Mouse (Mus musculus) erythroblast, adult 5-6 weeks (primary cell): ENCODE data around the gene Mycbp. TPM values are rescaled to one million over a fixed set of nuclear protein-coding genes. Genes with fewer than 3 reads are reported as not detected.

Source experiments
- ATAC-seq: replicated peaks from 2 replicates; pipeline ENCODE4 v1.8.0; 2016; ENCODE audit warnings: moderate number of reproducible peaks, mild to moderate bottlenecking, moderate TSS enrichment, inconsistent platforms; ENCODE audit not compliant: poor library complexity, low FRiP score, severe bottlenecking
- total RNA-seq, 2 experiments: library from RNA; stranded (forward) in 1 of 2; stranded (reverse) in 1 of 2; fragments of 150-400 nt in 1 of 2; fragments of 200-764, 138-1000 nt in 1 of 2; gene quantifications; 2 replicates each; pipeline versions ENCODE4 v1.2.3 to v1.2.4; 2015 to 2017; ENCODE audit warnings: low replicate concordance in 2 of 2

Gene Mycbp
- total RNA-seq (2015; ENCODE audit: low replicate concordance), result 3.7 and 9.6 TPM in 2 replicates
- total RNA-seq (2017; ENCODE audit: low replicate concordance), result 1.4 and 11.9 TPM in 2 replicates

DNA sequence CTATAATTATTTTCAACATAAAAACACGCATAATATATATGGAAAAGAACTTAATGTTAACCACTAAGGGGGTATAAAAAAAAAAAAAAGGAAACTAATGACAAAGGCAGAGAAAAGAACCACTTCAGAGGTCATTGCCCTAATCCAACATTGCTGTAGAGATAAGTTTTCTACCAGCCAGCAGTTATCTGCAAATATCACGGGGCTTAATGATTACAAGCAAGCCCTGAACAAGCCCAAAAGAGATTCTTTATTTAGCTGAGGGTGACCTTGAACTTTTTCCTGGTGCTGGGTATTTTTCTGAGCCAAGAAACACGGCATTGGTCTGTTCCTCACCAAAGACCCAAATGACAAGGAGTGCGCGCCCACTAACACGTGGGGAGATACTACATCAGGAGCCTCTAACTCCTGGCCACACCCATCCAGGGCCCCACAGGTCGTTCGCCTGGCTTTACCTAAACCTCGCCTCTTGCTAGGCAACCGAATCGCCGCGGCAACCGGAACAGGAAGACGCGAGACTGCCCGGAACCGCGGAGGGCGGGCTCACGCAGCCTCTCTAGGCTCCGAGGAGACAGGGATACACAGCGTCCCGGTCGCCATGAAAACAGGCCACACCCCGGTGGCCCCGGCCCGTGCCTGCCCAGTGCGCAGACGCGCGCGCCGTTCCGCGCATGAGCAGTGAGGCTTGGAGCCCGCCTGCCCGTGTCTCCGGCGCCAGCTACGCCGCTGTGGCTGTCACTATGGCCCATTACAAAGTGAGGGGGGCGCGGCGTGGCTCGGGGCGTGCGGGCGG, at the start of gene Mycbp:
Mycbp (plus strand) TSS at position 500 of the 793 bp plus-strand sequence.
- peak; percentile 99 for ATAC-seq

DNA sequence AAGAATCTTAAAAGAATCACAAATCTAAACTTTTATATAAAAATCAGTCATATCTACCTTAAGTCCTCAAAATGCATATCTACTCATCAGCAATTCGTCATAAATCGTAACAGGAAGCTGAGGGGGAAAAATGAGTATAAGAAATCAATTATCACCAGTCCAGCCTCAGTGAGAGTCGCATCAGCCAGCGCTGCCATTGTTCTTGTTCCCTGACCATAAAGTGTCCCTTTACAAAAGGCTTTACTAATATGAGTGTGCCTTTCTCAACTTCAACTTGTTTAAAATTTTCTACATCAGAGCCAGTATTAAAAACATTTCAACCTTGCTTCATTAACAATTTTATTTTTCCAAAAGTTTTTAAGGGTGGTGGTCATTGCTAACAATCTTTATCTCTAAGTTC, 47.7 kb upstream of the Mycbp start:
- ATAC-seq, result no peak

DNA sequence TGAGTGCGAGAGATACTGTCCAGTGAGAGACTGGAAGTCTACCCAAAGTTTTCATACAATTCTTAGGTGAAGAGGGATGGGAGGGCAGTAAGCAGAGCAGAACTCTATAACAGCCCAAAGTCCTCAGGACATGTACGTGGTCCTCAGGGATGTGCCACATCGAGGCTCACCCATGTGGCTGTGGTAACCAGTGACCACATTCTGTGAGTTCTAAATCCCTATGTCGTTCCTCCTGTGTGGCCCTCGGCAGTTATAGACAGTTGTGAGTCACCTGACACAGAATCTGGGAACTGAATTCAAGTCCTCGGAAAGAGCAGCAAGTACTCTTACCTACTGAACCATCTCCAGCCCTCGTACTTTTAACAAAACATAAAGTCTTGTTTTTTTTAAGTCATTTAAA, 46.5 kb upstream of the Mycbp start:
- no peak for ATAC-seq

DNA sequence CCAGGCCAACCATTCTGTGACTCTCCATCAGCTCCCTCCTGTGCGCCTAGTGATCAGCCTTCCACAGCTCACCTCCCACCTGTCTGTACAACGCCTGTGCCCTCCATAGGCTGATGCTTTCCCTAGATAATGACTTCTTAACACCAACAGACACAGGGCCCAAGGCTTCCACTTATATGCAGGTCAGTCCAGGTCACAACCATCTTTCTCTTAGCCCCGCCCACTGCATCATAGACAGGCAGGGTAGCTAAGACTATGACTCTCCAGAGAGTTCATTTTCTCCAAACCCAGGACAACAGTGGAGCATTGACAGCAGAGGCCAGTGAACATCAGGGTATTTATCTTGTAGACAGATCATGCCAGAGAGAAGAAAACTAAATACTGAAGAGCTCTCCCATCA, 45.3 kb upstream of the Mycbp start, which contains the start of gene 4933427I04Rik:
4933427I04Rik (plus strand) TSS at position 301 of the 400 bp plus-strand sequence.
- ATAC-seq, result no peak

DNA sequence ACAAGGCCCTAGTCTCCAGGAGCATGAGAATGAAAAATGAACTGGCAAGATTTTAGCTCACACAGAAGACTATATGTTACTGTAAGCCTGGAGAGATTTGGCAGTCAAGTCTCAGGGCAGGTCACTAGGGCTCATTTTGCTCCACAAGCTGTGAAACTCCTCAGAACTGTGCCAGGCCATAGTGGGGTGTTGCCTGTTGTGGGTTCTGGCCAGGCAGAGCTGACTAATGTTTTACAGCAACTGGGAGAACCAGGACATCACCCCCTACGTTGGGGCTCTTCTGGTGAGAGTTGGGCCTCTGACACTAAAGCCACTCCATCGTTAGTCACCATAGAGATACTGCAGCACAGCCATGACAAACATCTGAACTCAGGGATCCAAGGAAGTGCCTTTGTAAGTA, 44.8 kb upstream of the Mycbp start:
- ATAC-seq, result no peak

DNA sequence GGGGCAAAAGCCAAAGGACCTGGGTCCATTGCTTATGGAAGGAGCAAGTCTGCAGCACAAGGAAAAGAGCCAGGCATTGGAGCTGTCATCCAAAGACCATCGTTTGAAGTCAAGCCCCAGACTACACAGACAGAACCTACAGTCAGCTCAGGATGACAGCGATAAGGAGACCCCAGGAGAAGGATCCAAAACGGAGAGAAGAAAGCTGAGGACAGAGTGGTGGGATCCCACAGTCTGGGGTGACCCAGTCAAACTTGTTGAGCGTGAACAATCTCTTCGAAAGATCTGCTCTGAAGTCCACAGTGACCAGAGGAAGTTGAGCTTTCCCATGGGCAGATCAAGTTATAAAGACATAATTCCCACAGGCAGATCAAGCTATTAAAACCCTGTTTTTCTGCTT, 44.0 kb upstream of the Mycbp start:
- no peak for ATAC-seq

DNA sequence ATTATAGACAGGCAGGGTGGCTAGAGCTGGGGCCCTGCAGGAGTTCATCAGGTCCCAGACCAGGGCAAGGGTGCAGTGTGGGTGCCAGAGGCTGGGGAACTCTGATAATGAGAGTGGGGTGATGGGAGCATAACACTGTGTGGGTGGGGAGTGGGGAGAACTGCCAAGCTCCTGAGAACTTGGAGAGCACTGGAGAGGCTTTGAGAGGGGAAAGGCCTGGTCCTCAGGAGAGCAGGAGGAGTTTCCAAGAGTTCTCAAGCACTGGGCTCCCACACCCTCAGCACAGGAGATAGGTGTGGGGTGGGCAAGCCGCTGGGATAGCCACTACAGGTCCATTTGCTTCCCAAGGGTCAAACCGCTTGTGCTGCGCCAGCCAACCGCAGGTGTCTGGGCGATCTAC, 10.9 kb upstream of the Mycbp start:
- no peak for ATAC-seq

DNA sequence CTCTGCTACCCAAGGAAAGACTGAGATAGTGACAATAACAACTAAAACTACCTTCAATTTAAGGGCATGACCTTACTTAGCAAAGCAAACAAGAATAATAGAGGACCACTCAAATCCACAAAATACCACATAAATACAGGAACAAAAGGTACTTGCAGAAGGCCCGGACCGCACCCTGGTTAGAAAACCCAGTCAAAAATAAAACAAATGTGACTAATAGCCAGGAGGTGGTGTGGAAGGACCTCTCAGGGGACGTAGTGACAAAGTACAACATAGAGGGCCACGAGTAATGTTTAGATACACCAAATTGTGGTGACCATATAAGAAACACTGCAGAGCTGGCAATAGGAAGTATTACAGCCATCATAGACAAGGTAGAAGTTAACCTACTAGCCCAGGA, 10.3 kb upstream of the Mycbp start:
- no peak for ATAC-seq

DNA sequence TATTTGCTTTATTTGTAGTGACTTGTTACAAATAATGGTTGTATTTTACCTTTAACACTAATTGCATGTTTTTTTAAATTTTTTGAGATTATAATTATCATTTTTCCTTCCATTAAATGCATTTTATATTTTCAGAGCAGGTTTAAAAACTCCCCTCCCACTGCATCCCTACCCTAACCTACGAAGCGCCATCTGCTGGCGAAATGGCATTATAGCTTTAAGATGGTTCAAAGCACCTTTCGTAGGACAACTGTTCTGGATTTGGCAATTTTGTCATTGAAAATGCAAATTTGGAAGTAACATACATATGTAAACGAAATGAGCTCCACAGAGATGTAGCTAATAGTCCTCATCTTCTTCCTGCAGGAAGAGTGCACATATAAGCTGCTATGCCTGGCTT, 5.9 kb upstream of the Mycbp start:
- ATAC-seq, result peak; percentile 68; the same call in 1 of the 2 replicates

DNA sequence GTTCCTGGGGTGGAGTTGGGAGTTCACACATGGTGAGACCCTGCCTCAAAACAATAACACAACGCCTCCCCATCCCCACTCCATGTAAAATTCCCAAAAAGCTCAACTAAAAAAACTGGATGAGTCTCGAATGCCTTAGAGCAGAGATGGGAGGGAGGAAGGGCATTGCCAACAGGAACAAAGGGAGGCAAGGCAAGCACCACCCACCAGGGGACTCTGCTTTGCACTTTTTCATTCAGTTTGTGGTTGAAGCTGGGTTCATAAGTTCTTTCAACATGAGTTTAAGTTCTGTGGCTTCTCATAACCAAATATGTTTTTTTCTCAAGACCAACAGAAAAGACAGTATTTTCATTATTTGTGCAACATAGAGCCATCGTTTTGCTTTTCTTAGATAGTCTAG, 1.2 kb upstream of the Mycbp start:
- ATAC-seq, result no peak

DNA sequence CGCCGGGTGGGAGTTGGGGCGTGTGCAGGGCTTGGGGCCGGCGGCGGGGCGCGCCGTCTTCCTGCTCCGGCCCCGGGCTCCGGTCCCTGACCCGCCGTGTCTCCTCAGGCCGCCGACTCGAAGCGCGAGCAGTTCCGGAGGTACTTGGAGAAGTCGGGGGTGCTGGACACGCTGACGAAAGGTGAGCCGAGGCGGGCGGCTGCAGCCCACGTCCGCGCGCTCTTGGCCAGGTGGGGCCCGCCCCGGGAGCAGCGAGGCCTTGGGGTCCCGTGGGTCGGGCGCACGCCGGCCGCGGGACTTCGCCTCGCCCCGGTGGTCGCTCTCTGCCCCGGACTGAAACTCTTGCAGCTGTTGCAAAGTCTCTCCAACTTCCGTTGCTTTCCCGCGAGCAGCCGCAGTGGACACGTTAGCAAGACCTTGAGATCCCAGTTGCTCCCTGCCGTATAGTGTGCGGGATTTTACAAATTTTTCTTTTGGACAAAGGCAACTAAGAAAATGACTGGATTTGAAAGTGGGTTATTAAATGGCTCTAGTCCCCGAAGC, 565 bp downstream of the Mycbp start:
- ATAC-seq, result no peak

DNA sequence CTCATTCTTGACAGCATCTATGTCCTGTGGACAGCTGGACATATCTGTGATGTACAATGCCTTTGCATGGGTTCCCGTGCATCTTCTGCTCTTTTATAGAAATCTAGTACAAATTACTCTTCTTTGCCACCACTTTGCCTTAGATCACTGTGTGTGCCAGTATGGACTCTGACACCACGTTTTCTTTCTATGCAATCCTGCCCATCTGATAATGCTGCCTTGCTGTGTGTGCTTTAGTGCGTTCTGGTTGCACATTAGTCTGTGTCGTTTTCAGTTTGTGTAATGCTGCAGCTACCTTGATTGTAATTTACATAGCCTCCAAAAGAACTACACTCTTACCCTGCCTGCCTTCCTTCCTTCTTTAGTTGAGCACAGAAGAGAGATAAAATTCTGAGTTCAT, 6.9 kb downstream of the Mycbp start:
- ATAC-seq, result no peak

DNA sequence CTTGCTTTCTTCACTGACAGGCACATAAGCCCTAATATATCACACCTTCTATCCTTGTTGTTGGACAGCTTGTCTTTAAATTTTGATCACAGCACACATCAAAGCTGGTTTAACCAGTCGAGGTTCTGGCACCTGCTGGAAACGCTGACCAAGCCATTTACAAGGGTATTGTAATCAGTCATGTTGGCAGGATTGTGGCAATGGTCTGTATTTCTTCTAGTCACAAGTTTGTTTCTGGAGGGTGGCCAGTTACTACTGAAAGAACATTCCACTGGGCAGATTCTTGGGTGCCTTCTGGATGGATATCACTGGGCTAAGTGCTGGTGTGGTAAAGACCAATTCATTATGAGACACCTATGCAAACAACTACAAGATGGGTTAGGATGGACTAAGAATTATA, 7.8 kb downstream of the Mycbp start:
- no peak for ATAC-seq

DNA sequence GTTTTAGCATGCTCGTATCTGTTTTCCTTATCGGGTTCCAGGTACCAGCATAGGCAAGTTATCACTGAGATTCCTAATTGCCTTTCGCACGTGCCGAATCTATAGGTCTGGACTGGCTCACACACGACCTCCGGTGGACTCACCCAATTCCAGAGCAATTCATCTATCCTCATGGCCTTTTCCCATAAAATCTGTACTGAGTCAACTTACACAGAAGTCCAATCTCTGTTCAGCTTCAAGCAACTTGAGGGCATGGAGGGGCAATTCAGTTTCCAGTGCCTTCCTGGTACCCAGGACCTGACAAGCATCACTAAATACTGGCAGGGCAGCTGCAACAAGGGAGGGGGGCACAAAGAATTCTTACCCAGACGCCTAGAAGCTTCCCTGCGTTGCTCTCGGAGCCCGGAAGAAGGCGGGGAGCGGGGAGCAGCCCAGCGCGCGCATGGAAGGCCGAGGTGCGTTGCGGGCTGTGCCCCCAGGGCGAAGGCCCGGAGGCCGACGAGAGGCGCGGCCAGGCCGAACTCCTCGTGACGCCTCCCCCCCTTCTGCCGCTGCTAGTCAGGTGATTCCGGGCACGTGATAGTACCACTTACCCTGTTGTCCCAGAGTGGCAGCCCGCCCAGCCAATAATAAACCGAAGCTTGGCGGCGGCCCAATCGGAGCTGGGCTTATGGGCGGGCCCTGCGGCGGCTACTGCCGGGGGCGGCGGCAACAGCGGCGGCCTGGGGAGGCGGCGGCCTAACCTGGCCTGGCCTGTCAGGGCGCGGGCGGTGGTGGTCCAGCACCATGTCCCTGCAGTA, 12.3 kb downstream of the Mycbp start, which contains the start of gene Rragc:
Rragc (plus strand) TSS at position 699 of the 800 bp plus-strand sequence.
- ATAC-seq, result peak; percentile 99

DNA sequence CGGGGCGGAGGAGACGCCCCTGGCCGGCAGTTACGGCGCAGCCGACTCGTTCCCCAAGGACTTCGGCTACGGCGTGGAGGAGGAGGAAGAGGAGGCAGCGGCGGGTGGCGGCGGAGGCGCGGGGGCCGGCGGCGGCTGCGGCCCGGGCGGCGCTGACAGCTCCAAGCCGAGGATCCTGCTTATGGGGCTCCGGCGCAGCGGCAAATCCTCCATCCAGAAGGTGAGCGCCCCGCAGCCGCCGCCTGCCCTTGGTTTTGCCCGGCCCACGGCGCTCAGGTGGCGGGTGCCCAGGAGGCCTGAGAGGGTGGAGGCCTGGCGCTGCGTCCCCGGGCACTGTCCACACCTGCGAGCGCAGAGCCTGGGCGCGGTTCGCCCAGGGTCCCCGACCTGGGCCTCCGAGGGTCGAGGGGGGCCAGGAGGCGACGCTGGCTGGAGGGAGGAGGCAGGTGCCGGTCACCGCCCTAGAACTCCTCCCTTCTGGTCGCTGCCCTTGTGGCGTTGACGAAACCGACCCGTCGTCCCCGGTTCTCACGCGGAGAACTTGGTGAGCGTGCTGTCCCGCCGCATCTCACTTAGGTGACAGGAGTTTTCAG, 13.0 kb downstream of the Mycbp start, which contains the start of gene 4930535I16Rik:
4930535I16Rik (minus strand) TSS at position 475 of the 593 bp plus-strand sequence.
- ATAC-seq, result peak; percentile 70

DNA sequence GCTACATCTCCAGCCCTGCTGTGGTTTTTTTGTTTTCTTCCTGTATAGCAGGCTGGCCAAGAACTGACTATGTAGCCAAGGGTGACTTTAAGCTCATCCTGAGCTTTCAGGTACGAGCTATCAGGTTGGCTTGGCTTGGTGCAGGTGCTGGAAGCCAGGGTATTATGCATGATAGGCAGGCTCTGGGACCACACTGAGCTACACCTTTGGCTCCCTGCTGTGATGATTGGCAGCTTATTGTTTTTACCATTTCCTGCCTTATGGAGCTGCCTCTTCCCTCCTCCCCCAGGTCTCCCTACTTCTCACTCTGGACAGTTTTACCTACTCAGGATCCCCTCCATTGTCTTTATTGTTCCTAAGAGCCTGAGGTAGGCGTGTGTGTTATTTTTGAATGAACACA, 14.2 kb downstream of the Mycbp start:
- ATAC-seq, result no peak

DNA sequence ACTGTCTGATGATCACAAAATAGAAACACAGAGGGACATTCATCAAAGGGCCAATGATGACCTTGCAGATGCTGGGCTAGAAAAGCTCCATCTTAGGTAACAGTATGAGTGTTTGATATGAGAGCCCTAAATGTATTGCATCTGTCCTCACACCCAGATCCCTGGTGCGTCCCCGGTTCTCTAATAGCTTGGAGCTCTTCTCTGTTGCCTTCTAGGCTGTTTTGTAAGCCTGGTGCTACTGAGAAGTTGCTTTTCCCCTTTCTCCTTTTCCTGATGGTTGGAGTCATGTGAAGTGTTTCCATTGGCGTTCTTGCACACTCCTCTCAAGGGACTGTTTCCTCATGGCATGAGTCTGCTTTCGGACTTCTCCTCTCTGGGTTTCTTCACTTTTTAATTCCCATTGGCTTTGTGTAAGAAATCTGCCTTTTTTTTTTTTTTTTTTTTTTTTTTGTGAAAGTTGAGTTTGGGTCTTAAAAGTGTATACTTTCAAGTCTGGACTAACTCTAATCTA, 16.5 kb downstream of the Mycbp start:
- ATAC-seq, result no peak

DNA sequence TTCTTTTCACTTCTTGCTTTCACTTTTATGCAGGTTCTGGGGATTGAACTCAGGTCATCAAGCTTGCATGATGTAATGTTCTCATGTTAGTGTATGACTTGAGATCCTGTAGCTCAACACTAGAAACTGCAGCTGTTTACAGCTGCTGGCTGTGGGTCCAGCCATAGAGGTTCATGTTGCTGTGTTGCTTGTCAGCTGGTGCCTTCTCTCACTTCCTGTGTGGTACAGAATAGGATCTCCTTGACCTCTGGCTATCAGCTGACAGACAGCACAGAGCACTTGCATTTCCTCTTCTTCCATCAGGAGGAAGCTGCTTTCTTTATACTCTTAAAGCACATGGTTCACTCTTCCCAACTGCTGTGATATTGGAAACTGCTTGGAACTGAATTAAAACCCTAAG, 23.3 kb downstream of the Mycbp start:
- no peak for ATAC-seq

DNA sequence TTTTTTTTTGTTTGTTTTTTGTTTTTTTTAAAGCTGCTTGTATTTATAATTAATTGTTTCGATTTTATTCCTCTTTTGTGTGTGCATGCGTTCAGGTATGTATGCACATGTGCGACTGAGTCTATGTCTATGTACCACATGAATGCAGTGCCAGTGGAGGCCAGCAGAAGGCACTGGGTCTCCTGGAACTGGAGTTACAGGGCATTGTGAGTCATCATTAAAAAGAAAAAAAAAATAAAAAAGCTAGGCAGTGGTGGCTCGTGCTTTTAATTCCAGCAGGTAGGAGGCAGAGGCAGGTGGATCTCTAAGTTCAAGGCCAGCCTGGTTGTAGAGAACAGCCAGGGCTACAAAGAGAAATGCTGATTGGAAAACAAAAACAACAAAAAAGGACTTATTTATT, 25.4 kb downstream of the Mycbp start:
- no peak for ATAC-seq

DNA sequence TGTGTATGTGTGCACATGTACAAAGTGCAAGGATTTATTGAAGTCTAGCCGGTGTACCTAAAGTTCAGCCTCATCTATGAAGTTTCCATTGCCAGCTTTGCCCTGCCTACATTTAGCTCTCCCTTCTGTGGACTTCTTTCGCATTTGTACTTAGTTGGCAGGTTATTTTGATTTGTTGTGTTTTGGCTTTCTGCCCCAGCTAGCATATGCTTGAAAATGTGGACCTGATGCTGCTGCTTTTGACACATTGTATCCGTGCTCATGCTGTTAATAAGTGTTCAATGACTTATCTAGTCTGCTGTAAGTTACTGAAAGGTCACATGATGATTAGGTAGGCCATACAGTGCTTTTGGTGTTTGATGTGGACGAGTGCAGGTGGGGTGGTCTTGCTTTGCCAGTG, 29.7 kb downstream of the Mycbp start:
- ATAC-seq, result no peak
